ENCODE assay signal across 11 mouse cellular contexts in genomic region chr8:116946851-116947250, GRCm38 (mm10). TPM values are rescaled to one million over a fixed set of nuclear protein-coding genes. Genes with fewer than 3 reads are reported as not detected.
A peak's percentile ranks its signal among the peaks of the same experiment; 100 is the strongest.
DNase-seq lines count a peak whose midpoint lies in the region; ATAC-seq and TF ChIP-seq lines count a peak whose summit lies in the region.
"Had no signal": no experiment of that assay in that cellular context is flagged by ENCODE, and none has a peak within 500 bp of the region (broad histone marks: within the 10 kb centered on the region; RNA-seq: fewer than 3 reads in every experiment).

No protein-coding gene starts in this region.

- no peaks in the 10 kb centered on the region for H3K27me3 ChIP-seq in kidney, embryonic 15.5 days
- no peaks in the 10 kb centered on the region for H3K27me3 ChIP-seq in spleen, adult 2 months (ENCODE audit: control insufficient read depth, insufficient read depth, low read length)
- H3K27me3 ChIP-seq in heart, embryonic 13.5 days (replicated peaks) = no peaks in the 10 kb centered on the region

- no peak for ATAC-seq in kidney, embryonic 15.5 days (replicated peaks; ENCODE audit: low FRiP score)
- ATAC-seq in heart, embryonic 13.5 days (ENCODE audit: extremely low read depth, insufficient number of reproducible peaks, low FRiP score, low TSS enrichment) = no peak

- WGBS in kidney, embryonic 15.5 days = 78% methylated on average over 6 of the region's 6 CpGs
- 83% methylated on average over 6 of the region's 6 CpGs for WGBS in spleen, adult 2 months
- 60% methylated on average over 6 of the region's 6 CpGs for WGBS in heart, embryonic 13.5 days

- no peaks in the 10 kb centered on the region for H3K9me3 ChIP-seq in kidney, embryonic 15.5 days (replicated peaks)
- no peaks in the 10 kb centered on the region for H3K9me3 ChIP-seq in heart, embryonic 13.5 days

- 0 out of 2 replicates have a peak overlapping the region, but pooled peaks have one; percentile 17 for H3K4me2 ChIP-seq in kidney, embryonic 15.5 days
- peak overlapping the region; percentile 96 for H3K4me2 ChIP-seq in heart, embryonic 13.5 days

- H3K4me1 ChIP-seq in kidney, embryonic 15.5 days = peaks cover 38% of the 10 kb centered on the region
- H3K4me1 ChIP-seq in spleen, adult 2 months (ENCODE audit: control insufficient read depth, insufficient read depth, insufficient read length) = peaks cover 20% of the 10 kb centered on the region
- peaks cover 67% of the 10 kb centered on the region for H3K4me1 ChIP-seq in heart, embryonic 13.5 days

- H3K4me3 ChIP-seq in kidney, embryonic 15.5 days (replicated peaks) = no peak overlapping the region
- H3K4me3 ChIP-seq in spleen, adult 2 months (ENCODE audit: extremely low read depth, insufficient read depth, insufficient read length) = peak overlapping the region; percentile 50
- H3K4me3 ChIP-seq in heart, embryonic 13.5 days = peak overlapping the region; percentile 38

- no peak for TF ChIP-seq POLR2A in spleen, adult 2 months (IDR thresholded peaks at IDR 0.05; ENCODE audit: low read depth, low read length)

- H3K27ac ChIP-seq in kidney, embryonic 15.5 days = no peak overlapping the region
- H3K27ac ChIP-seq in spleen, adult 2 months (ENCODE audit: insufficient read depth, low read length) = no peak overlapping the region
- H3K27ac ChIP-seq in heart, embryonic 13.5 days (replicated peaks) = peak overlapping the region; percentile 90

- DNase-seq in kidney, adult 11 months = no peak
- DNase-seq in spleen, adult 2 months (ENCODE audit: low read depth in 1 of 2, low spot score in 2 of 2) = no peak
- no peak for DNase-seq in spleen, postnatal 4 days (ENCODE audit: low spot score in 2 of 2)
- no peak for DNase-seq in urinary bladder, adult 2 months (ENCODE audit: low spot score)
- no peak for DNase-seq in layer of hippocampus, postnatal 10 days (ENCODE audit: low spot score in 2 of 2)
- no peak for DNase-seq in ovary, adult 18-20 months (ENCODE audit: low spot score)
- DNase-seq: cerebellum, adult 11 months; gastrocnemius, postnatal 14 days had no signal

- no peak overlapping the region for H3K9ac ChIP-seq in kidney, embryonic 15.5 days
- H3K9ac ChIP-seq in heart, embryonic 13.5 days = peak overlapping the region; percentile 72

- no peaks in the 10 kb centered on the region for H3K36me3 ChIP-seq in kidney, embryonic 15.5 days
- no peaks in the 10 kb centered on the region for H3K36me3 ChIP-seq in spleen, adult 2 months (ENCODE audit: control insufficient read depth, insufficient read depth, low read length)
- no peaks in the 10 kb centered on the region for H3K36me3 ChIP-seq in heart, embryonic 13.5 days

- no peak for TF ChIP-seq CTCF in spleen, adult 2 months (IDR thresholded peaks at IDR 0.05; ENCODE audit: extremely low read depth, insufficient read depth, insufficient read length, insufficient replicate concordance)

RNA-seq across cellular contexts. Expression of gene Atmin, which starts 3.7 kb away (rescaled TPM):
- 11.3 and 12.3 TPM in 2 replicates for polyA plus RNA-seq in kidney, embryonic 15.5 days (2015; fragmentation: Nextera tagmentation; extraction: Ambion mirVana)
- polyA plus RNA-seq in spleen, adult 2 months (2012; rRNA removed) = 10.2 and 13.0 TPM in 2 replicates
- 8.0 and 8.8 TPM in 2 replicates for polyA plus RNA-seq in heart, embryonic 13.5 days (2015; fragmentation: Nextera tagmentation; extraction: Ambion mirVana)
- polyA plus RNA-seq in urinary bladder, adult 2 months (2012; rRNA removed) = 11.2 and 13.4 TPM in 2 replicates
- 10 to 100 TPM; 31.3 to 32.6 TPM for total RNA-seq in layer of hippocampus, postnatal 10 days (2021)

RNA-seq across cellular contexts. Expression of gene Cenpn, which starts 25.3 kb away (rescaled TPM):
- polyA plus RNA-seq in kidney, embryonic 15.5 days (2015; fragmentation: Nextera tagmentation; extraction: Ambion mirVana) = 42.6 and 45.9 TPM in 2 replicates
- polyA plus RNA-seq in spleen, adult 2 months (2012; rRNA removed) = 2.2 and 3.0 TPM in 2 replicates
- polyA plus RNA-seq in heart, embryonic 13.5 days (2015; fragmentation: Nextera tagmentation; extraction: Ambion mirVana) = 28.9 and 29.8 TPM in 2 replicates
- 2.2 and 2.8 TPM in 2 replicates for polyA plus RNA-seq in urinary bladder, adult 2 months (2012; rRNA removed)
- total RNA-seq in layer of hippocampus, postnatal 10 days (2021) = 1 to 10 TPM; 2.3 to 2.6 TPM

RNA-seq across cellular contexts. Expression of gene Cmc2, which starts 25.6 kb away (rescaled TPM):
- polyA plus RNA-seq in kidney, embryonic 15.5 days (2015; fragmentation: Nextera tagmentation; extraction: Ambion mirVana) = 85.6 and 87.7 TPM in 2 replicates
- polyA plus RNA-seq in spleen, adult 2 months (2012; rRNA removed) = 3.4 TPM in 2 replicates
- 101 and 111 TPM in 2 replicates for polyA plus RNA-seq in heart, embryonic 13.5 days (2015; fragmentation: Nextera tagmentation; extraction: Ambion mirVana)
- 10.1 and 11.3 TPM in 2 replicates for polyA plus RNA-seq in urinary bladder, adult 2 months (2012; rRNA removed)
- 10 to 100 TPM; 11.8 to 12.5 TPM for total RNA-seq in layer of hippocampus, postnatal 10 days (2021)

RNA-seq across cellular contexts. Expression of gene 1700030J22Rik, which starts 31.9 kb away (rescaled TPM):
- polyA plus RNA-seq in kidney, embryonic 15.5 days (2015; fragmentation: Nextera tagmentation; extraction: Ambion mirVana) = 2.4 and 2.5 TPM in 2 replicates
- polyA plus RNA-seq in spleen, adult 2 months (2012; rRNA removed) = 0.05 and 0.18 TPM in 2 replicates
- polyA plus RNA-seq in heart, embryonic 13.5 days (2015; fragmentation: Nextera tagmentation; extraction: Ambion mirVana) = 0.66 and 0.68 TPM in 2 replicates
- 0.47 TPM in 2 replicates for polyA plus RNA-seq in urinary bladder, adult 2 months (2012; rRNA removed)
- 10 to 100 TPM; 10.2 TPM for total RNA-seq in layer of hippocampus, postnatal 10 days (2021)
- polyA plus RNA-seq: CD4-positive, CD25-positive, alpha-beta regulatory T cell, adult 4 months had no signal

RNA-seq across cellular contexts. Expression of gene Gcsh, which starts 46.5 kb away (rescaled TPM):
- 174 and 176 TPM in 2 replicates for polyA plus RNA-seq in kidney, embryonic 15.5 days (2015; fragmentation: Nextera tagmentation; extraction: Ambion mirVana)
- polyA plus RNA-seq in spleen, adult 2 months (2012; rRNA removed) = 4.0 and 5.5 TPM in 2 replicates
- 78.4 and 91.5 TPM in 2 replicates for polyA plus RNA-seq in heart, embryonic 13.5 days (2015; fragmentation: Nextera tagmentation; extraction: Ambion mirVana)
- polyA plus RNA-seq in urinary bladder, adult 2 months (2012; rRNA removed) = 60.5 and 70.1 TPM in 2 replicates
- 10 to 100 TPM; 55.4 to 56.1 TPM for total RNA-seq in layer of hippocampus, postnatal 10 days (2021)
